Mouse (Mus musculus): ENCODE data around the gene Myo1g. TPM values are rescaled to one million over a fixed set of nuclear protein-coding genes. Genes with fewer than 3 reads are reported as not detected.
A peak's percentile ranks its signal among the peaks of the same experiment; 100 is the strongest.

The Myo1g gene
- polyA plus RNA-seq, 1 experiment from 2014 or later = 1.0 TPM

GRCm38 (mm10) chr11:6480681-6481405 lies 39.9 kb downstream of the Myo1g start:
- no peaks in the 10 kb centered on the region for H3K4me1 ChIP-seq
- WGBS = 83% methylated on average over 13 of the region's 13 CpGs
- no peak overlapping the region for H3K9ac ChIP-seq
- H3K27ac ChIP-seq = no peak overlapping the region
- ATAC-seq (ENCODE audit: low FRiP score, low read depth) = no peak
- H3K9me3 ChIP-seq = no peaks in the 10 kb centered on the region
- no peak overlapping the region for H3K4me2 ChIP-seq (replicated peaks)
- no peak overlapping the region for H3K4me3 ChIP-seq
- H3K36me3 ChIP-seq = no peaks in the 10 kb centered on the region
- H3K27me3 ChIP-seq (replicated peaks) = no peaks in the 10 kb centered on the region

- Histone ChIP-seq H3K36me3 (no peaks in the 10 kb centered on the region), H3K4me3 (no peak overlapping the region), H3K27me3 (replicated peaks) (no peaks in the 10 kb centered on the region), H3K4me1 (no peaks in the 10 kb centered on the region), H3K4me2 (replicated peaks) (no peak overlapping the region), H3K27ac (no peak overlapping the region), H3K9ac (no peak overlapping the region), H3K9me3 (no peaks in the 10 kb centered on the region)
- WGBS = 72% methylated on average over 7 of the region's 7 CpGs
- no peak for ATAC-seq (ENCODE audit: low FRiP score, low read depth)
These were observed 40.6 kb downstream of the Myo1g start for GRCm38 (mm10) chr11:6480191-6480590.

GRCm38 (mm10) chr11:6479231-6479630 lies 41.5 kb downstream of the Myo1g start:
- Histone ChIP-seq H3K9me3 (no peaks in the 10 kb centered on the region), H3K27ac (no peak overlapping the region), H3K4me3 (no peak overlapping the region), H3K4me2 (replicated peaks) (no peak overlapping the region), H3K27me3 (replicated peaks) (no peaks in the 10 kb centered on the region), H3K36me3 (no peaks in the 10 kb centered on the region), H3K4me1 (peaks cover 4% of the 10 kb centered on the region), H3K9ac (no peak overlapping the region)
- WGBS = 82% methylated on average over 2 of the region's 2 CpGs
- ATAC-seq (ENCODE audit: low FRiP score, low read depth) = no peak

- H3K4me2 ChIP-seq (replicated peaks) = no peak overlapping the region
- 91% methylated on average over 1 of the region's 1 CpGs for WGBS
- peaks cover 18% of the 10 kb centered on the region for H3K4me1 ChIP-seq
- no peak for ATAC-seq (ENCODE audit: low FRiP score, low read depth)
- H3K27me3 ChIP-seq (replicated peaks) = no peaks in the 10 kb centered on the region
- no peaks in the 10 kb centered on the region for H3K9me3 ChIP-seq
- H3K27ac ChIP-seq = no peak overlapping the region
- no peaks in the 10 kb centered on the region for H3K36me3 ChIP-seq
- H3K4me3 ChIP-seq = no peak overlapping the region
- no peak overlapping the region for H3K9ac ChIP-seq
These were observed 43.4 kb downstream of the Myo1g start for GRCm38 (mm10) chr11:6477350-6477749.

GRCm38 (mm10) chr11:6476876-6477275 lies 43.9 kb downstream of the Myo1g start:
- no peak overlapping the region for H3K4me2 ChIP-seq (replicated peaks)
- H3K4me3 ChIP-seq = no peak overlapping the region
- no peak overlapping the region for H3K27ac ChIP-seq
- H3K4me1 ChIP-seq = peaks cover 22% of the 10 kb centered on the region
- no peak for ATAC-seq (ENCODE audit: low FRiP score, low read depth)
- H3K36me3 ChIP-seq = no peaks in the 10 kb centered on the region
- no peak overlapping the region for H3K9ac ChIP-seq
- WGBS = 78% methylated on average over 6 of the region's 6 CpGs
- no peaks in the 10 kb centered on the region for H3K27me3 ChIP-seq (replicated peaks)
- H3K9me3 ChIP-seq = no peaks in the 10 kb centered on the region

- peak within 1 kb of the TSS; percentile 84 for H3K4me2 ChIP-seq (replicated peaks)
- peaks cover 25% of the 10 kb centered on the region for H3K4me1 ChIP-seq
- whole genome bisulfite sequencing = under 1% methylated on average over 54 of the region's 76 CpGs
- H3K36me3 ChIP-seq = no peaks in the 10 kb centered on the region
- peak within 1 kb of the TSS; percentile 98 for H3K4me3 ChIP-seq
- H3K9ac ChIP-seq = peak within 1 kb of the TSS; percentile 97
- ATAC-seq (ENCODE audit: low FRiP score, low read depth) = peak; percentile 94
- no peaks in the 10 kb centered on the region for H3K9me3 ChIP-seq
- peak within 1 kb of the TSS; percentile 97 for H3K27ac ChIP-seq
- no peaks in the 10 kb centered on the region for H3K27me3 ChIP-seq (replicated peaks)
These were observed 44.8 kb downstream of the Myo1g start, which contains the start of gene Purb for GRCm38 (mm10) chr11:6475867-6476484. Purb (minus strand) TSS chr11:6475917.

GRCm38 (mm10) chr11:6474874-6475731 lies 45.7 kb downstream of the Myo1g start:
- H3K36me3 ChIP-seq = no peaks in the 10 kb centered on the region
- peak overlapping the region; percentile 98 for H3K4me3 ChIP-seq
- under 1% methylated on average over 109 of the region's 109 CpGs for WGBS
- H3K4me1 ChIP-seq = peaks cover 34% of the 10 kb centered on the region
- H3K27me3 ChIP-seq (replicated peaks) = no peaks in the 10 kb centered on the region
- peak; percentile 25; the same call in 1 of the 2 replicates for ATAC-seq (ENCODE audit: low FRiP score, low read depth)
- peak overlapping the region; percentile 84 for H3K4me2 ChIP-seq (replicated peaks)
- peak overlapping the region; percentile 97 for H3K27ac ChIP-seq
- H3K9me3 ChIP-seq = no peaks in the 10 kb centered on the region
- H3K9ac ChIP-seq = peak overlapping the region; percentile 97

GRCm38 (mm10) chr11:6474381-6474780 lies 46.4 kb downstream of the Myo1g start:
- H3K27ac ChIP-seq = peak overlapping the region; percentile 97; the same call in 1 of the 2 replicates
- H3K9me3 ChIP-seq = no peaks in the 10 kb centered on the region
- H3K4me3 ChIP-seq = peak overlapping the region; percentile 98
- no peak for ATAC-seq (ENCODE audit: low FRiP score, low read depth)
- H3K4me2 ChIP-seq (replicated peaks) = peak overlapping the region; percentile 84
- H3K9ac ChIP-seq = peak overlapping the region; percentile 97
- H3K4me1 ChIP-seq = peaks cover 38% of the 10 kb centered on the region
- no peaks in the 10 kb centered on the region for H3K36me3 ChIP-seq
- H3K27me3 ChIP-seq (replicated peaks) = no peaks in the 10 kb centered on the region
- 41% methylated on average over 6 of the region's 6 CpGs for whole genome bisulfite sequencing

- ATAC-seq (ENCODE audit: low FRiP score, low read depth) = no peak
- Histone ChIP-seq H3K27me3 (replicated peaks) (no peaks in the 10 kb centered on the region), H3K9me3 (no peaks in the 10 kb centered on the region), H3K4me2 (replicated peaks) (peak overlapping the region; percentile 84), H3K9ac (peak overlapping the region; percentile 57), H3K4me1 (peaks cover 43% of the 10 kb centered on the region), H3K27ac (no peak overlapping the region), H3K36me3 (peaks cover 6% of the 10 kb centered on the region; the same call in 1 of the 2 replicates), H3K4me3 (peak overlapping the region; percentile 31)
These were observed 48.7 kb downstream of the Myo1g start for GRCm38 (mm10) chr11:6472076-6472475.

- Histone ChIP-seq H3K4me3 (peak overlapping the region; percentile 31), H3K4me1 (peaks cover 43% of the 10 kb centered on the region), H3K27me3 (replicated peaks) (no peaks in the 10 kb centered on the region), H3K36me3 (peaks cover 12% of the 10 kb centered on the region), H3K4me2 (replicated peaks) (peak overlapping the region; percentile 84), H3K27ac (no peak overlapping the region), H3K9me3 (no peaks in the 10 kb centered on the region), H3K9ac (peak overlapping the region; percentile 57)
- no peak for ATAC-seq (ENCODE audit: low FRiP score, low read depth)
- 44% methylated on average over 1 of the region's 1 CpGs for WGBS
These were observed 49.3 kb downstream of the Myo1g start for GRCm38 (mm10) chr11:6471493-6471892.

GRCm38 (mm10) chr11:6471054-6471453 lies 49.7 kb downstream of the Myo1g start:
- peak overlapping the region; percentile 26; the same call in 1 of the 2 replicates for H3K9ac ChIP-seq
- ATAC-seq (ENCODE audit: low FRiP score, low read depth) = no peak
- WGBS = 54% methylated on average over 2 of the region's 2 CpGs
- H3K27ac ChIP-seq = no peak overlapping the region
- peak overlapping the region; percentile 84 for H3K4me2 ChIP-seq (replicated peaks)
- no peaks in the 10 kb centered on the region for H3K27me3 ChIP-seq (replicated peaks)
- peaks cover 43% of the 10 kb centered on the region for H3K4me1 ChIP-seq
- H3K9me3 ChIP-seq = no peaks in the 10 kb centered on the region
- peaks cover 16% of the 10 kb centered on the region for H3K36me3 ChIP-seq
- H3K4me3 ChIP-seq = peak overlapping the region; percentile 17

- Histone ChIP-seq H3K4me2 (replicated peaks) (peak overlapping the region; percentile 22; the same call in 1 of the 2 replicates), H3K36me3 (peaks cover 26% of the 10 kb centered on the region), H3K4me3 (no peak overlapping the region), H3K27ac (no peak overlapping the region), H3K9me3 (no peaks in the 10 kb centered on the region), H3K4me1 (peaks cover 33% of the 10 kb centered on the region), H3K9ac (no peak overlapping the region), H3K27me3 (replicated peaks) (no peaks in the 10 kb centered on the region)
- WGBS = 92% methylated on average over 2 of the region's 2 CpGs
- no peak for ATAC-seq (ENCODE audit: low FRiP score, low read depth)
These were observed 52.2 kb downstream of the Myo1g start for GRCm38 (mm10) chr11:6468541-6468940.

Measured in neural tube, embryonic 12.5 days (tissue).